Mouse (Mus musculus) CH12.LX (cell line): Measurements from ENCODE around the gene Mettl18.

Experiments
- CHD1 ChIP-seq: IDR thresholded peaks from 2 replicates; pipeline ENCODE4 v1.6.1; 2012; ENCODE audit warnings: low read depth, low read length, improper control_type of control experiment, inconsistent platforms
- CTCF ChIP-seq, 2 experiments: IDR thresholded peaks in 1 of 2; conservative IDR thresholded peaks in 1 of 2; 2 replicates each; pipeline ENCODE4 v1.5.1; 2011 to 2012; ENCODE audit warnings: low read depth in 2 of 2, low read length in 2 of 2, improper control_type of control experiment in 1 of 2, inconsistent platforms in 1 of 2, mild to moderate bottlenecking in 1 of 2, moderate library complexity in 1 of 2
- E2F4 ChIP-seq: IDR thresholded peaks from 2 replicates; pipeline ENCODE4 v1.6.1; 2011; ENCODE audit warnings: low read depth, low read length, improper control_type of control experiment; ENCODE audit not compliant: insufficient replicate concordance
- EP300 ChIP-seq: IDR thresholded peaks from 2 replicates; pipeline ENCODE4 v1.6.1; 2011; ENCODE audit warnings: low read length, improper control_type of control experiment
- KAT2A ChIP-seq: IDR thresholded peaks from 2 replicates; pipeline ENCODE4 v1.6.1; 2012; ENCODE audit warnings: low read length, improper control_type of control experiment, inconsistent platforms; ENCODE audit not compliant: insufficient replicate concordance
- POLR2A ChIP-seq: IDR thresholded peaks from 2 replicates; pipeline ENCODE4 v1.6.1; 2011; ENCODE audit warnings: low read depth, mild to moderate bottlenecking, improper control_type of control experiment, low read length
- ZNF384 ChIP-seq: IDR thresholded peaks from 2 replicates; pipeline ENCODE4 v1.6.1; 2012; ENCODE audit warnings: low read depth, low read length, improper control_type of control experiment, inconsistent platforms

DNA sequence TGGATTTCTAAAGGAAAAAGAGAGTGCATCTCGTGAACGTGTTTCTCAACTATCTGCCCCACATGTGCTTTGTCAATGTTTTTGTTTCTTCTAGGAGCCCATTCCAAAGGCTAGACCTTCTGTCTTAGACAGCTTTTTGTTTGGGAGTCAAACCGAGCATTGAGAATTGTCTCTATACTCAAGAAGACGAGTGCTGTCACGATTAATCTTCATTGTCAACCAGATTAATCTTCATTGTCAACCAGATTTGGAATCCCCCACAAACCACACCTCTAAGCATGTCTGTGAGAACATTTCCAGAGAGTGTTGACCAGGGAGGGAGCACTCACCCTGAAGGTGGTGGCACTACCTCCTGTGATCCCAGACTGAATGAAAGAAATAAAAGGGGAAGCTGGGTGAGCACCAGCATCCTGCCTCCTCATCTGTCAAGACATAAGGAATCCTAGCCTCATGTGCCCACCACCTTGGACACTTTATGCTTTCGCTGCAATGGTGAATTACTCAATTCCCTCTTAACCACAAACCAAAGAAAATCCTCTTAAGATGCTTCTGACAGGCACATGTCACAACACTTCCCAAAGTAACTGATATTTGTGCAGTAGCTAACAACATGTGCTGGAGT lies 7.3 kb downstream of the Mettl18 start:
- TF ChIP-seq CTCF (conservative IDR thresholded peaks at IDR 0.05 in 1 of 2, IDR thresholded peaks at IDR 0.05 in 1 of 2; ENCODE audit: low read depth in 2 of 2, low read length in 2 of 2) = no peak
- no peak for TF ChIP-seq POLR2A
- no peak for TF ChIP-seq E2F4
- TF ChIP-seq ZNF384 = no peak
- TF ChIP-seq KAT2A = no peak
- TF ChIP-seq CHD1 = no peak
- no peak for TF ChIP-seq EP300
